Mouse (Mus musculus) brain, embryonic 14.5 days (tissue): ENCODE measurements around the gene Hsf2bp.

ENCODE experiments used
- CTCF ChIP-seq: fragments of 200-500 bp; IDR thresholded peaks from 2 replicates; pipeline ENCODE4 v1.5.1; 2012; ENCODE audit warnings: inconsistent platforms, mild to moderate bottlenecking, moderate library complexity, borderline replicate concordance; ENCODE audit not compliant: insufficient read depth, insufficient read length; ENCODE audit errors: extremely low read depth
- POLR2A ChIP-seq: fragments of 200-500 bp; IDR thresholded peaks from 2 replicates; pipeline ENCODE4 v1.6.1; 2012; ENCODE audit warnings: mild to moderate bottlenecking, inconsistent platforms, borderline replicate concordance; ENCODE audit not compliant: poor library complexity, insufficient read depth, insufficient read length, severe bottlenecking; ENCODE audit errors: extremely low read depth

DNA sequence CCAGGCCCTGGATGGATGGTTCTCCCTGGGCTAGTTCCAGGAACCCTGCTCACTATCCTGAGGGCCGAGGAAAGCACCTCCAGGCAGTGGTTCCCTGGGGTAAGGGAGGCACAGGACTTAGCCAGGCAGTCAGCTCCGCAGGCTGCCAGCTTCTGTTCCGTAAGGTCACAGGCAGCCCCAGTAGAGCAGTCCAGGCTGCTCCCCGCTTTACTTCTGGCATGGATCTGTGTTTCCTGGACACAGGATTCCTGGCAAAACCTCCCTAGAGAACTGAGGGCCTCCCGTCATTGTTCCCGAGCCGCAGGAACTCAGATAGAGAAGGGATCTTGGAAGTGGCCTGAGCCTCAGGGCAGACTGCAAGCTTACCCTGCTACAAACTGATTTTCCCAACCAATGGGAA is 104.7 kb downstream of the Hsf2bp start:
- no peak for TF ChIP-seq CTCF
- TF ChIP-seq POLR2A, result no peak
